Mouse (Mus musculus) small intestine, adult 2 months (tissue): ENCODE data around the gene Cabcoco1.

Source experiments
- CTCF ChIP-seq: fragments of 200-500 bp; IDR thresholded peaks from 2 replicates; pipeline ENCODE4 v1.5.1; 2012; ENCODE audit warnings: low read depth, mild to moderate bottlenecking, control low read depth, inconsistent platforms, low read length, moderate library complexity, mixed read lengths; ENCODE audit not compliant: insufficient replicate concordance, insufficient read length; ENCODE audit errors: extremely low read depth
- POLR2A ChIP-seq: fragments of 200-500 bp; IDR thresholded peaks from 2 replicates; pipeline ENCODE4 v1.6.1; 2012; ENCODE audit warnings: low read depth, mild to moderate bottlenecking, control low read depth, inconsistent platforms, low read length, moderate library complexity

- TF ChIP-seq CTCF, result no peak
- TF ChIP-seq POLR2A, result no peak
Measured at GRCm38 (mm10) chr10:68562344-68562743, 20.6 kb upstream of the Cabcoco1 start.
